Mouse (Mus musculus) spleen, adult 2 months (tissue): ENCODE data around the gene Shank2. TPM values are rescaled to one million over a fixed set of nuclear protein-coding genes. Genes with fewer than 3 reads are reported as not detected.

Experiments
- DNase-seq, 2 experiments: peaks; one replicate each; pipeline versions ENCODE4 v3.0.0 to v3.0.0-alpha.2; 2012 to 2021; ENCODE audit warnings: low spot score in 2 of 2, low read depth in 1 of 2
- H3K27ac ChIP-seq: fragments of 200-500 bp; 2 replicates; pipeline ENCODE4 v1.5.1; 2012; ENCODE audit warnings: low read length, inconsistent platforms; ENCODE audit not compliant: insufficient read depth
- H3K27me3 ChIP-seq: fragments of 200-500 bp; 2 replicates; pipeline ENCODE4 v1.6.1; 2012; ENCODE audit warnings: mild to moderate bottlenecking, moderate library complexity, low read length, inconsistent platforms; ENCODE audit not compliant: control insufficient read depth, insufficient read depth
- H3K36me3 ChIP-seq: fragments of 200-500 bp; 2 replicates; pipeline ENCODE4 v1.6.1; 2012; ENCODE audit warnings: mild to moderate bottlenecking, low read length, inconsistent platforms; ENCODE audit not compliant: control insufficient read depth, insufficient read depth
- H3K4me1 ChIP-seq: fragments of 200-500 bp; 2 replicates; pipeline ENCODE4 v1.6.1; 2011; ENCODE audit warnings: inconsistent platforms; ENCODE audit not compliant: control insufficient read depth, insufficient read depth, insufficient read length
- H3K4me3 ChIP-seq: fragments of 200-500 bp; 2 replicates; pipeline ENCODE4 v1.5.1; 2011; ENCODE audit warnings: mild to moderate bottlenecking, inconsistent platforms; ENCODE audit not compliant: insufficient read depth, insufficient read length; ENCODE audit errors: extremely low read depth
- CTCF ChIP-seq: fragments of 200-500 bp; IDR thresholded peaks from 2 replicates; pipeline ENCODE4 v1.5.1; 2011; ENCODE audit warnings: mild to moderate bottlenecking, inconsistent platforms; ENCODE audit not compliant: insufficient read depth, insufficient read length, insufficient replicate concordance; ENCODE audit errors: extremely low read depth
- POLR2A ChIP-seq: fragments of 200-500 bp; IDR thresholded peaks from 2 replicates; pipeline ENCODE4 v1.6.1; 2011; ENCODE audit warnings: low read depth, low read length, inconsistent platforms
- WGBS: fragments of 180-500 bp; shearing (Covaris S2); methylation state at CpG from one replicate; pipeline ENCODE4 v1.1.7; 2018; 5-methylcytosine and 5-hydroxymethylcytosine counted together
- polyA plus RNA-seq: library from polyadenylated mRNA; depleted of rRNA; stranded (reverse); fragments of >200 nt; gene quantifications from 2 replicates; pipeline ENCODE4 v1.2.3, GENCODE M21; 2012

Gene Shank2
- polyA plus RNA-seq, 1 experiment: 0.13 TPM

- Histone ChIP-seq H3K4me3 (no peak overlapping the region), H3K27ac (no peak overlapping the region), H3K27me3 (no peaks in the 10 kb centered on the region), H3K36me3 (no peaks in the 10 kb centered on the region), H3K4me1 (no peaks in the 10 kb centered on the region)
- 42% methylated on average over 8 of the region's 8 CpGs for WGBS
- TF ChIP-seq CTCF (no peak), POLR2A (no peak)
- no peak for DNase-seq
These were observed 253.0 kb downstream of the Shank2 start for GRCm38 (mm10) chr7:144254674-144255246.

DNA sequence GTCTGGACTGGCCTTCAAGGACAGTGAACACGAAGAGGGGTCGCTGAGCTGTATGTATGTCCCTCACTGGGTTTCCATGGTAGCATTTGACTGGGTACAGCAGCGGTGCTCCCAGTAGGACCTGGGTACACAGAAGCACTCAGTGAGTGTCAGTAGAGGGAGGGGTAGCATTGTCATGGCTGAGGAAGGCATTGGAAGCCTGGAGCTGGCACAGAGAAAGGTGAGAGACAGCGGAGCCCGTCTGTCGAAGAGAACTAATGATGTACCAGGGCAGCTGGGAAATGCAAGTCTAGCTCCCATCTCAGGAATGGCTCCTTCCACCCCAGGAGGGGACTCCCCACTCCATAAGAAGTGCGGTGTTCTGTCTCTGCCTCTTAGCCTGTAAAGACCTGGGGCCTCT is 256.1 kb downstream of the Shank2 start:
- Histone ChIP-seq H3K4me3 (no peak overlapping the region), H3K27me3 (no peaks in the 10 kb centered on the region), H3K27ac (no peak overlapping the region), H3K36me3 (no peaks in the 10 kb centered on the region), H3K4me1 (no peaks in the 10 kb centered on the region)
- no peak for TF ChIP-seq POLR2A
- no peak for TF ChIP-seq CTCF
- DNase-seq: no peak
- WGBS: 70% methylated on average over 7 of the region's 7 CpGs

- no peaks in the 10 kb centered on the region for H3K27me3 ChIP-seq
- no peaks in the 10 kb centered on the region for H3K4me1 ChIP-seq
- H3K36me3 ChIP-seq: no peaks in the 10 kb centered on the region
- 54% methylated on average over 4 of the region's 4 CpGs for WGBS
- no peak overlapping the region for H3K4me3 ChIP-seq
- DNase-seq: no peak
- TF ChIP-seq POLR2A: no peak
- no peak for TF ChIP-seq CTCF
- H3K27ac ChIP-seq: no peak overlapping the region
These were observed 256.6 kb downstream of the Shank2 start for GRCm38 (mm10) chr7:144258332-144258731.

- 73% methylated on average over 6 of the region's 6 CpGs for WGBS
- no peak overlapping the region for H3K27ac ChIP-seq
- no peaks in the 10 kb centered on the region for H3K27me3 ChIP-seq
- TF ChIP-seq CTCF: no peak
- TF ChIP-seq POLR2A: no peak
- H3K36me3 ChIP-seq: no peaks in the 10 kb centered on the region
- H3K4me3 ChIP-seq: no peak overlapping the region
- DNase-seq: no peak
- H3K4me1 ChIP-seq: no peaks in the 10 kb centered on the region
These were observed 260.9 kb downstream of the Shank2 start for GRCm38 (mm10) chr7:144262666-144263065.

- TF ChIP-seq POLR2A (no peak), CTCF (no peak)
- no peak for DNase-seq
- WGBS: 57% methylated on average over 7 of the region's 7 CpGs
- no peak overlapping the region for H3K27ac ChIP-seq
- H3K4me3 ChIP-seq: no peak overlapping the region
- H3K36me3 ChIP-seq: no peaks in the 10 kb centered on the region
- H3K4me1 ChIP-seq: no peaks in the 10 kb centered on the region
- no peaks in the 10 kb centered on the region for H3K27me3 ChIP-seq
These were observed 265.0 kb downstream of the Shank2 start for GRCm38 (mm10) chr7:144266745-144267144.

DNA sequence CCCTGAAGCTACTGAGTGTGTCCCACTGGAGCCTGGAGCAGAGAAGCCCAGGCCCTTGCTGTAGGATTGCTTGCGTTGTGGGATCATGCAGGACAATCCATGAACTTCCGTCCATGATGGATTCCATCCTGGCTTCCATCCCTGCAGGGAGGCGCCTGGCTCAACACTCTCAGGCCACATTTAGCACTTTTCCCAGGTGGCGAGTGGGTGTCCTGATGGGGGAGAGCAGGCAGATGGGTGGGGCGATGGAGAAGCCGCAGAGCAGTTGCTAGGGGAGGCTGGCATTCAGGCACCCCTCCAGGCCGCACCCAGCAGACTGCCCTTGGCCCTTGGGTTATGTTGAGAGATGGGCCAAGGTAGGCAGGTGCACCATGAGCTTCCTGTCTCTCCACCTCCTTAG is 266.6 kb downstream of the Shank2 start:
- TF ChIP-seq POLR2A (no peak), CTCF (no peak)
- H3K36me3 ChIP-seq: no peaks in the 10 kb centered on the region
- no peak for DNase-seq
- H3K4me3 ChIP-seq: no peak overlapping the region
- no peak overlapping the region for H3K27ac ChIP-seq
- no peaks in the 10 kb centered on the region for H3K27me3 ChIP-seq
- H3K4me1 ChIP-seq: no peaks in the 10 kb centered on the region
- WGBS: 80% methylated on average over 7 of the region's 7 CpGs

- whole genome bisulfite sequencing: 71% methylated on average over 4 of the region's 4 CpGs
These were observed 267.1 kb downstream of the Shank2 start for GRCm38 (mm10) chr7:144268778-144269177.

More at GRCm38 (mm10) chr7:144268778-144269177, 267.1 kb downstream of the Shank2 start:
- no peak overlapping the region for H3K27ac ChIP-seq
- no peaks in the 10 kb centered on the region for H3K4me1 ChIP-seq
- no peaks in the 10 kb centered on the region for H3K36me3 ChIP-seq
- no peak overlapping the region for H3K4me3 ChIP-seq
- DNase-seq: no peak
- no peaks in the 10 kb centered on the region for H3K27me3 ChIP-seq
- no peak for TF ChIP-seq POLR2A
- no peak for TF ChIP-seq CTCF
